Mouse (Mus musculus) megakaryocyte, adult 5-6 weeks (primary cell): Measurements from ENCODE around the gene Apex2. TPM values are rescaled to one million over a fixed set of nuclear protein-coding genes. Genes with fewer than 3 reads are reported as not detected.
A peak's percentile ranks its signal among the peaks of the same experiment; 100 is the strongest.

ENCODE experiments used
- ATAC-seq: 2 replicates; pipeline ENCODE4 v1.8.0; 2016; ENCODE audit warnings: mild to moderate bottlenecking, inconsistent platforms; ENCODE audit not compliant: poor library complexity, severe bottlenecking
- total RNA-seq, 2 experiments: library from RNA; stranded (forward) in 1 of 2; stranded (reverse) in 1 of 2; fragments of 153-499, 151-499 nt in 1 of 2; fragments of 221-1000, 200-1000 nt in 1 of 2; gene quantifications; 2 replicates each; pipeline versions ENCODE4 v1.2.3 to v1.2.4; 2015 to 2017

Gene Apex2
- total RNA-seq (2015) (8.6 and 11.2 TPM in 2 replicates), total RNA-seq (2017) (4.0 and 7.6 TPM in 2 replicates)

- ATAC-seq, result no peak
Measured at GRCm38 (mm10) chrX:150589696-150590095, at the start of gene Apex2. Gene Apex2 (minus strand): TSS chrX:150589868.

DNA sequence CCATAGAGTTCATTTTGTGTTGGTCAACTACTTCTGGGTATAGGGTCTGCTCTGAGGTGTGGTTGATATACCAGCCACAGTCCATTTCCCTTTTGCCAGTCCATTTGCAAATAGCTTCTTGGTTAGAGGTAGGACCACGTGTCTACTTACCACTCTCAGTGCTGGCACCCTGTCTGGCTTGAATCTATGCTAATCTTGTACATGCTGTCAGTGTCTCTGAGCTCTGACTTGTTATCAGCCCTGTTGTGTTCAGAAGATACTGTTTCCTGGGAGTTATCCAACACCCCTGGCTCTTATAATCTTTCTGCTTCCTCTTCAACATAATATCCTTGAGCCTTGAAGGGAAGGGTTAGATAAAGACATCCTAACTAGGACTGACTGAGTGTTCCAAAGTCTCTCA, 46.8 kb upstream of the Apex2 start:
- no peak for ATAC-seq

DNA sequence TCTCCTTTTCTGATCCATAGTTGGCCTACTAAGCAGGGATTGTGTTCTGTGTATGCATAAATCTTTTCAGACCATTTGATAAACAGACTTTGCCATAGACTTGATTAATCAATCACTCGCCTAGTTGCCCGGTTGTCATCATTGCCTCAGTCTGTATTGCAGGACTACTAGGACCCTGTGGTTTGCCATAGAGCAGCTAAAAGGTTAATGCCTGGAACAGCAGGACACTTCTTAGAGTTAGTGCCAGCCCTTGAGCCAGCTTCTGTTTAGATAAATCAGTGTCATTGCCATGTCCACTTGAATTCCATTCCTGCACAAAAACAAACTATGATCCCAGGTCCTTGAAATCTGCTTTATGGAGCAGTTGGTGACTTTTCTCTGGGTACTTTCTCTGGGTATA, 9.2 kb upstream of the Apex2 start:
- ATAC-seq, result no peak

DNA sequence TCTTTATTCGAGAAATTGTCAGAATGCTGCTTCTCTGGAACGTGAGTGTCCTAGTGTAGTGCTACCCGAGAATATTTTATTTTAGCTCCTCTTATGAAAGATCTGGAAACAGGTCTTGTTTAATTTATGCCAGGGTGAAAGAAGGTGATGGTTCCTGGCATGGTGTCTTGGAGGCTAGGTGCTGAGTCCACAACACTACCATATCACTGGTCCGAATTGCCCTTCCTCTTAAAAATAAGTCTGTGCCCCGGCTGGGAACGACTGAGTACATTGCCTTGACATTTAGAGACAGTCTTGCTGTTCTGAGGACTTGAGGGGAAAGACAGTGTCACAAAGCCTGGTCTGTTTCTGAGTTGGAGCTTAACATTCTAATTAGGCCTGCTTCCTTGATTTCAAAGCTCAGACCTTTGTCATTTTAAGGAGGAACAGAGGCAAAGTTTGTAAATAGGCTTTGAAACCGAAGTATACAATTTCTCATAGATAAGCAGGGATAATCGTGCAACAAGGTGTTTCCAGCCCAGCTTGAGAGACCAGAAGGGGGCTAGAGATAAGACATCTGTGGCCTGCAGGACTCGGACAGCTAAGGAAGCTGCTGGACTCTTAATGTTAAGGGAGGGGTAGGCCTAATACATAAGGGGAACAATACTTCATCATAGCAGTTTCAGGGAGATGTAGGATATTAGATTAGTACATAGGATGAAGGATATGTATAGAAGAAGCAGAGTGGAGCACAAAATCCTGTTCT, 5.5 kb upstream of the Apex2 start:
- no peak for ATAC-seq

GRCm38 (mm10) chrX:150594176-150594575, 4.5 kb upstream of the Apex2 start:
- ATAC-seq, result no peak

DNA sequence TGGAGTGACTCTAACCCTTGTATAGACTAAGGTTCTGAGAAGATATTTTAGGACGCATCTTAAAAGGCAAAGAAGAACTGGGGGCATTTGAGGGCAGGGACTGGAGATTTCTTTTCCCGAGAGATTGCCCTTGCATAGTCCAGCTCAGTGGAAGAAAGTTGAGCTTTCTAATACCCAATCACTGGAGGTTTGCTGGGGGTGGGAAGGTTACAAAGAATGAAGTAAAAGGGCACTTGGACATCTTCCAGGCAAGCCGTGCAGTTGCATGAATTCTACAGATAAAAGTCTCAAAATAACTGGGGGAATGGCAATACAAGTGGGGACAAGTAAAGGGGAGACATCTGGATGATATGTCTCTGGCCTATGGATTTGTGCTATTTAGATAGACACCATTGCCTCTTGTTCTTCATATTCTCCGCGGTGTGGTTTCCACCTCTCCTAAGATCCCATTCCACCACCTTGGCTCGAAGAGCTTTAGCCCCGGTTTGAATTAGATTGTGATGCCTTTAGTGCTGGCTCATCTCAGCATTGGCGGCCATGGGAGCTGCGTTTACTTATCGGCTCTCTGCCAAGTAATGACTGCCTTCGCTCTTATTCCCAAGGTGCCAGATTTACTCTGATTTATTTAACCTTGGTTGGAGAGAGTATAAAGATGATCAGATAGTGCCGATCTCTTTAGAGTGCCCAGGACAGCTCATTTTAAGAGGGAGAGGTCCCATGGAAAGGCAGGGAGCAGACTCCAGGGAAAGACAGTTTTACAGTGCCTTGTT, 3.8 kb upstream of the Apex2 start:
- no peak for ATAC-seq

- ATAC-seq, result peak; percentile 99
Measured at GRCm38 (mm10) chrX:150588023-150588764, 1.5 kb downstream of the Apex2 start, which contains the start of gene Pfkfb1. Gene Pfkfb1 (plus strand): TSS chrX:150588229.

- ATAC-seq, result no peak
Measured at GRCm38 (mm10) chrX:150585116-150585515, 4.6 kb downstream of the Apex2 start.

- no peak for ATAC-seq
Measured at GRCm38 (mm10) chrX:150581921-150582320, 7.7 kb downstream of the Apex2 start.

DNA sequence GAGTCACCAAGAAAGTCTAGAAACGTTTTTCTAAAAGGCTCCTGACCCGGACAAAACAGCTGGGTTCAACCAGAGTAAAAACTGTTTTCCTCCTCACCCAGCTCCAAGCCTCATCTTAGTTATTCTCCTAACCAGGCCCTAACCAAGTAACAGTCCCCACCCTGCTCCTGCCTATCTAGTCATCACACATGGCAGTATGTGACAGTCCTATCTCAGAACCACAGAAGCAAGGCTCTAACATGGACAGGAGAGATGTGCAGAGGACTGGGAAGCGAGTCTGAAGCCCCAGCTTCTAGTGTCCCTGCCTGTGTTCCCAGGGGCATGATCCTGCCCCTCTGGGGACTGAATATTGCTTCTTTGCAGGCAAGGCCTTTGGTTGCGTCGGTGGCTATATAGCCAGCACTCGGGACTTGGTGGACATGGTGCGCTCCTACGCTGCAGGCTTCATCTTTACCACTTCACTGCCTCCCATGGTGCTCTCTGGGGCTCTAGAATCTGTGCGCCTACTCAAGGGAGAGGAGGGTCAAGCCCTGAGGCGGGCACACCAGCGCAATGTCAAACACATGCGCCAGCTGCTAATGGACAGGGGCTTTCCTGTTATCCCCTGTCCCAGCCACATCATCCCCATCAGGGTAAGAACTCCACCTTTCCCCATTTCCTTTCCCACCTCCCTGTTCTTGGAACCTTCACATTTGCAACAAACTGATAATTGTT, 24.9 kb downstream of the Apex2 start:
- ATAC-seq, result peak; percentile 33; the same call in 1 of the 2 replicates

GRCm38 (mm10) chrX:150554032-150554431, 35.6 kb downstream of the Apex2 start:
- no peak for ATAC-seq

DNA sequence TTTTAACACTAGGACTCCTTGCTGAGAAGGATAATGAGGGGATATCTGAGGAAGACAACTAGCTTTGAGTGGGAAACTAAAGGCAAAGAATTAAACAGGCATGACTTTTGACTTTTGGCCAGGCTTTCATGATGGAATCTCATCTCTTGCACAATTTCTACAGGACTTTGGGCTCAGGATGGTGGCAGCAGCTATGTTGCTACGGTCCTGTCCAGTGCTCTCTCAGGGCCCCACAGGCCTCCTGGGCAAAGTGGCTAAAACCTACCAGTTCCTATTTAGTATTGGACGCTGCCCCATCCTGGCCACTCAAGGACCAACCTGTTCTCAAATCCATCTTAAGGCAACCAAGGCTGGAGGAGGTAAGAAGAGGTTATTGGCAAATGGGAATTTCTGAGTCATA, 37.7 kb downstream of the Apex2 start:
- ATAC-seq, result no peak

- ATAC-seq, result peak; percentile 33; the same call in 1 of the 2 replicates
Measured at GRCm38 (mm10) chrX:150549639-150550038, 40.0 kb downstream of the Apex2 start.

DNA sequence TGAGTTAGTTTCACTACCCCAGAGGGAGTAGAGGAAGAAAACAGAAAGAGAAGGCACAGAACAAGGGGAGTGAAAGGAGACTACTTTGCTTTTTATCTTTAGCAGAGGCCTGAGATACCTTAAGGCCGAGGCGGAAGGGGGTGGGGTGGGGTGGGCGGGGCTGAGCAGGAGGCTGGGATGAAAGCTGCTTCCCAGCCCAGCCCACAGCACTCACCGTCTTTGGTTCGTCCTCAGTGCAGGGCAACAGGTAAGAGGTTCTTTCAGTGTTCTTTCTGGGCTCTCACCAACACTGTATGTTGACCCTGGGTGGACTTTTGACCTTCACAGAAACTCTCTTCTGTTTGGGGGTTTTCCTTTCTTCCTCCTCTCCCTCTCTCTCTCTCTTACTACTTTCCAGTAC, 42.4 kb downstream of the Apex2 start, which contains the start of gene Alas2:
TSS of gene Alas2 (plus strand) at position 137 of the 400 bp plus-strand sequence.
- no peak for ATAC-seq

DNA sequence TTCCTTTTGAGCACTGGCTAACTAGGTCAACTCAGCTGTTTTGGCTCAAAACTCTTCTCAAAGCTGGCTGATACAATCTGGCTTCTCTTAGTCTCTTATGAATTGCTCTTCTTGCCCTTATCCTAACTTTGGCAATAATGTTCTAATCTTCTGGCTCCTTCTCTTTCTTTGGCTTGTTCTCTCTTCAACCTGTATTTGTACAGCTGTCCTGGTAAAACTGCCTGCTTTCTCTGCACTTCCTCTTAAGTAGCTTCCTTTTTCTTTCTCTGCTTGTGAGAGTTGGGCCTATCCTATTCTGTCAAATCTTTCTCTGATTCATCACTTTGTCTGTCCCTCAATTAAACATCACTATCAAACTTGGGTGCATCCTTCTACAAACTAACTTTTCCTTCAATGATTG, 48.0 kb downstream of the Apex2 start:
- ATAC-seq, result no peak

DNA sequence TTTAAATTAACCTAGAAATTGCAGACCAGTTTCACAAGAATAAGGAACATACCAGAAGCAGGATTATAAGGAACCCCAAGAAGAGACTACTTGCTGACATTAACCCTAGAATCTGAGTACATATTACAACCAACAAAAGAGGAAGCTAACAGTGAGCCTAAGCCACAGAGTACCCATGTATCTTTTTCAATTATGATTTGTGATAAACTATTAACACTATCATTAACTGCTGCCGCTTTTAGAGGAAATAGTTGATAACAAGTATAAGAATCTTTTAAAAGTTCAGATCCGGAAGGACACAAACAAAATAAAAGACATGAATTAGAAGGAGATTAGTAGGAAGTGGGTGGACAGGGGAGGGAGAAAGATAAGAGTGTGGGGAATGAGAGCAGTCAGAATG, 49.6 kb downstream of the Apex2 start:
- ATAC-seq, result no peak

- ATAC-seq, result no peak
Measured at GRCm38 (mm10) chrX:150516477-150516876, 73.2 kb downstream of the Apex2 start.

DNA sequence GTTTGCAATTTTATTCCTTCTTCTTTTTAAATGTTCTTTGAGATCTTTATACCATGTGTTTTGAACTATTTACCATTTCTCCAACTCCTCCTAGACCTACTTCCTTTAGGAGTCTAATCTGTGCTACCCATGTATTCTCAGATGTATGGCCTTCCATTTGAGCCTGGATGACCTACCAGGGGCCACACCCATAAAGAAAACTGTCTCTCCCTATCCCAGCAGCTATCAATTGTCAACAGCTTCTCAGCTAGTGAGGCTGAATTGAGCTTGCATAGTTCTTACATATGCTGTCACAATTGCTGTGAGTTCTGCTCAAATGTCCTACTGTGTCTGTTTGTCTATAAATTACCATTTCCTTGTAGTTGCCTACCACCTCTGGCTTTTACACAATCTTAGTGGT, 73.7 kb downstream of the Apex2 start:
- ATAC-seq, result no peak

DNA sequence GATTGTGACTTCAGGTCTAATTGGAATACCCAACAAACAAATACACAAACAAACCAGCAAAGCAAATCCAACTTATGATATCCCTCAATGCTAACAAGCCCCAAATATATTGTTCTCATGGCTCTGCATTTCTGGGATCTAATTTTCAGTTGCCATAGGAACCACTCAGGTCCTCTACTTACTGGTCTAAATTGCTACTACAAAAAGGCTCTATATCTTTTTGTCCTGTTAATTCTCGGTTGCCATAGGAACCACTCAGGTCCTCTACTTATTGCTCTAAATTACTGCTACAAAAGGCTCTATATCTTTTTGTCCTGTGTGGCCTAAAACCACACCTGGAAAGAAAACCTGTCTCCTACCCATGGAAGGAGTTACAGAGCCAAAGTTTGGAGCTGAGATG, 75.5 kb downstream of the Apex2 start:
- no peak for ATAC-seq

DNA sequence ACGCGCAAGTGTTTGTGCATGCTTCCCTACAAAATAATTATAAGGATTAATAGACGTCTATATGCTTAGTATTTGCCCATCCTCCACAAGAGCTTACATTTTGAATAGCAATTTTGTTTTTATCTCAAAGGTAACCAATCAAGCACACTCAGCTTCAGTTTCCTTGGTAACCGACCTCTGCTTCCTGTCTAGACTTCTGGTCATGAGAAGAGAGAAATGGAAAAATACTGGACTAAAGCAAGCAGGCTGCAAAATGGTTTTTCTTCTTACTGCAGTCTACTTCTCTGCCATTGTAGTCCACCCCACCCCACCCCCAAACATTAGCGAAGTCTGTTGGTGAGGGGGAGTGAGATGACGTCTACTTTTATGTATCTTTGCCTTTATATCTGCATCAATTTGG, 78.4 kb downstream of the Apex2 start:
- no peak for ATAC-seq

DNA sequence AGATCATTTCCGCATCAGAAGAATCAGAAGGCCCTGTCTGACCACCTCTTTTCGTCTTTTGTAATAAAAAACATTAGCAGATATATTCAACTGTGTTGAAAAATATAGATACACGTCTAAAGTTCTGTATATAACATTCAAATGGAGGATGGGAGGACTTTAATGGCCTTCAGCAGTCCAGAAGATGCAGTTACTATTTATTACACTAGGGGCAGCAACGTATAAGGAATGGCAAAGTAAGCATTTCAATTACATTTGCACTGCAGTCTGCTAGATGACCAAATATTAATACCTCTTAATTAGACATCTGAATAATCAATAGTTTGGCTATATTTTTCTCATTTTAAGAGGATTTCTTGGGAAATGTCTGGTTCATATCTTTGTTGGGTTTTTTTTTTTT, 79.0 kb downstream of the Apex2 start:
- 0 out of 2 replicates have a peak, but pooled peaks have one; percentile 47 for ATAC-seq
